Mouse (Mus musculus) E14TG2a.4 (cell line): ENCODE measurements around the gene Mbtd1.

Experiments used
- H3K27me3 ChIP-seq: 2 replicates; pipeline ENCODE4 v1.6.1; 2014; ENCODE audit warnings: low read length, control low read depth; ENCODE audit not compliant: insufficient read depth
- H3K36me3 ChIP-seq: 2 replicates; pipeline ENCODE4 v1.6.1; 2014; ENCODE audit warnings: low read length, control low read depth; ENCODE audit not compliant: insufficient read depth
- H3K4me1 ChIP-seq: replicated peaks from 2 replicates; pipeline ENCODE4 v1.6.1; 2014; ENCODE audit warnings: low read depth, low read length, control low read depth
- H3K4me3 ChIP-seq: replicated peaks from 2 replicates; pipeline ENCODE4 v1.5.1; 2014; ENCODE audit warnings: mild to moderate bottlenecking, low read length
- H3K9me3 ChIP-seq: 2 replicates; pipeline ENCODE4 v1.6.1; 2014; ENCODE audit warnings: low read length, control low read depth
- CTCF ChIP-seq: conservative IDR thresholded peaks from 2 replicates; pipeline ENCODE4 v1.5.1; 2014; ENCODE audit warnings: low read length
- NANOG ChIP-seq: IDR thresholded peaks from 2 replicates; pipeline ENCODE4 v1.6.1; 2014; ENCODE audit warnings: borderline replicate concordance, low read length, mixed read lengths
- POU5F1 ChIP-seq: IDR thresholded peaks from 2 replicates; pipeline ENCODE4 v1.6.1; 2014; ENCODE audit warnings: low read length, borderline replicate concordance

Gene Mbtd1

GRCm38 (mm10) chr11:93986298-93986697 lies 100.6 kb downstream of the Mbtd1 start:
- Histone ChIP-seq H3K36me3 (no peaks in the 10 kb centered on the region), H3K4me1 (no peaks in the 10 kb centered on the region), H3K4me3 (0 out of 2 replicates have a peak overlapping the region, but pooled peaks have one; percentile 10), H3K9me3 (peaks cover 72% of the 10 kb centered on the region), H3K27me3 (no peaks in the 10 kb centered on the region)
- no peak for TF ChIP-seq NANOG
- TF ChIP-seq CTCF: no peak
- no peak for TF ChIP-seq POU5F1

- Histone ChIP-seq H3K4me3 (0 out of 2 replicates have a peak overlapping the region, but pooled peaks have one; percentile 11), H3K9me3 (peaks cover 80% of the 10 kb centered on the region), H3K27me3 (no peaks in the 10 kb centered on the region), H3K36me3 (no peaks in the 10 kb centered on the region), H3K4me1 (no peaks in the 10 kb centered on the region)
- TF ChIP-seq NANOG: no peak
- no peak for TF ChIP-seq CTCF
- no peak for TF ChIP-seq POU5F1
Measured at GRCm38 (mm10) chr11:93987026-93987425, 101.4 kb downstream of the Mbtd1 start.

GRCm38 (mm10) chr11:93987625-93988327 lies 102.1 kb downstream of the Mbtd1 start:
- Histone ChIP-seq H3K4me1 (no peaks in the 10 kb centered on the region), H3K4me3 (no peak overlapping the region), H3K27me3 (no peaks in the 10 kb centered on the region), H3K36me3 (no peaks in the 10 kb centered on the region), H3K9me3 (peaks cover 79% of the 10 kb centered on the region)
- TF ChIP-seq NANOG (no peak), POU5F1 (no peak), CTCF (no peak)

GRCm38 (mm10) chr11:93988328-93989062 lies 102.8 kb downstream of the Mbtd1 start:
- no peaks in the 10 kb centered on the region for H3K4me1 ChIP-seq
- H3K27me3 ChIP-seq: no peaks in the 10 kb centered on the region
- no peak overlapping the region for H3K4me3 ChIP-seq
- peaks cover 71% of the 10 kb centered on the region for H3K9me3 ChIP-seq
- no peak for TF ChIP-seq POU5F1
- no peak for TF ChIP-seq NANOG
- TF ChIP-seq CTCF: no peak
- H3K36me3 ChIP-seq: no peaks in the 10 kb centered on the region

GRCm38 (mm10) chr11:93994531-93994930 lies 108.9 kb downstream of the Mbtd1 start:
- H3K36me3 ChIP-seq: no peaks in the 10 kb centered on the region
- peaks cover 16% of the 10 kb centered on the region for H3K9me3 ChIP-seq
- no peaks in the 10 kb centered on the region for H3K27me3 ChIP-seq
- TF ChIP-seq CTCF (no peak), POU5F1 (no peak), NANOG (no peak)
- peak overlapping the region; percentile 96 for H3K4me3 ChIP-seq
- peaks cover 27% of the 10 kb centered on the region for H3K4me1 ChIP-seq

GRCm38 (mm10) chr11:93995111-93995719 lies 109.6 kb downstream of the Mbtd1 start:
- H3K9me3 ChIP-seq: peaks cover 10% of the 10 kb centered on the region
- peaks cover 27% of the 10 kb centered on the region for H3K4me1 ChIP-seq
- H3K36me3 ChIP-seq: no peaks in the 10 kb centered on the region
- H3K4me3 ChIP-seq: peak overlapping the region; percentile 96
- TF ChIP-seq CTCF (no peak), POU5F1 (no peak), NANOG (no peak)
- no peaks in the 10 kb centered on the region for H3K27me3 ChIP-seq

GRCm38 (mm10) chr11:93995720-93996305 lies 110.2 kb downstream of the Mbtd1 start, which contains the start of gene Spag9:
TSS of gene Spag9 (plus strand) at chr11:93996091.
- Histone ChIP-seq H3K9me3 (peaks cover 8% of the 10 kb centered on the region; the same call in 1 of the 2 replicates), H3K4me1 (peaks cover 27% of the 10 kb centered on the region), H3K4me3 (peak within 1 kb of the TSS; percentile 96), H3K27me3 (no peaks in the 10 kb centered on the region), H3K36me3 (no peaks in the 10 kb centered on the region)
- TF ChIP-seq POU5F1 (no peak), CTCF (no peak), NANOG (no peak)
